Mouse (Mus musculus): ENCODE data around the gene Tuba1c.

Tuba1c gene

DNA sequence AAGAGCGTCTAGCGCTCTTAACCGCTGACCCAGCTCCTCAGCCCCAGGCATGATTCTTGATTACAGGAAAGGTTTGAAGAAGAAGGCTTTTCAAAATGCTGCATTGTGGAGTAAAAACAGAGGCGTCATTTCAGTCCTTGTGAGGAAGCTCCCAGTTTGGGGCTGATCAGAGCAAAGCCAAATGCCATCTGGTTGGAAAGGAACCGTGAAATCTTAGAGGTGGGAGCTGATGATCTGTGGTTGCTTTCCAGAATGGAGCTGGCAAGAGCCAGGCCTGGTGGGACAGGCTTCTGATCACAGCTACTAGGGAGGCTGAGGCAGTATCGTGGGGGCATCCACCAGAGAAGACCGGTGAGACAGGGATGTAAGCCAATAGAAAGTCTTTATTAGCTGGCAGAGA is 32.9 kb upstream of the Tuba1c start:
- DNase-seq: no peak

- no peak for DNase-seq
Observed at GRCm38 (mm10) chr15:98997938-98998774, 31.5 kb upstream of the Tuba1c start.

DNA sequence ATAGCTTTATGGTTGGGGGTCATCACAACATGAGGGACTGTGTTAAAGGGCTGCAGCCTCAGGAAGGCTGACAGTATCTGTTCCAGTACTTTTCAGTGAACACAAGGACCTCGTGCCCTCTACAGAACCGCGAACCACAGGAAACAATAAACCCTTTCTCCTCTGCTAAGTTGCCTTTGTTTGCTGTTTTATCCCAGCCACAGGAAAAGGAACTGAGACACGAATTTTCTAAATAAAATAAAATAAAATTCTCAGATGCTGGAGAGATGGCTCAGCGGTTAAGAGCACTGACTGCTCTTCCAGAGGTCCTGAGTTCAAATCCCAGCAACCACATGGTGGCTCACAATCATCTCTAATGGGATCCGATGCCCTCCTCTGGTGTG is 30.9 kb upstream of the Tuba1c start:
- DNase-seq: no peak

DNA sequence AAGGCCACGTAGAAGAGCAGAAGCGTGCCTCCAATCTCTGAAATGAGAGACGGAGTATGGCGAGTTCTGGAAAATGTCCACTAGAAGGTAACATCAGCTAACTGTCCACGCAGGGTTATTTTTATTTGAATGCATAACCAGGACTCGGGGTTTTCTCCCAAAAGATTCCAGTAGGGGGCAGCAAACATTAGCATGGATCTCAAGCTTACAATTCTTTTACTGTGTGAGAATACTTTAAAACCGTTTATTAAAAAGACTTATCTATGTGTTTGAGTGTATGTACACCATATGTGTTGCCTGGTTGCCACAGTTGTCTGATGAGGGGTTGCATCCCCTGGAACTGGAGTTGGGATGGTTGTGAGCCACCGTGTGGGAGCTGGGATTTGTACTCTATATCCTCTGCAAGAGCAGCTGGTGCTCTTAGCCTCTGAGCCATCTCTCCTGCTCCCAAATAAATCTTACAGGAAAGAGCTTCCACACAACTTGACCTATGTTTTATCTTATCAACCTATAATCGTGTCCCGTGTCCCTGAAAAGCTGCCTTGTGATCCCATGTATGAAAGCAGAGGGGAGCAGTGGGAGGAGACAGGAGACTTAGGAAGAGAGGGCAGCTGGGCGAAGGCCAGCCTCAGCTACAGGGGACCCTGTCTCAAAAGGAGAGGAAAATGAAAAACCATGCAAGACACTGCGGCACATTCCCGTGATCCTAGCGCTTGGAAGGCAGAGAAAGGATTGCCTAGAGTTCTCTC is 29.0 kb upstream of the Tuba1c start:
- peak; percentile 63 for DNase-seq

GRCm38 (mm10) chr15:99001451-99001931 is 28.2 kb upstream of the Tuba1c start:
- DNase-seq: no peak

DNA sequence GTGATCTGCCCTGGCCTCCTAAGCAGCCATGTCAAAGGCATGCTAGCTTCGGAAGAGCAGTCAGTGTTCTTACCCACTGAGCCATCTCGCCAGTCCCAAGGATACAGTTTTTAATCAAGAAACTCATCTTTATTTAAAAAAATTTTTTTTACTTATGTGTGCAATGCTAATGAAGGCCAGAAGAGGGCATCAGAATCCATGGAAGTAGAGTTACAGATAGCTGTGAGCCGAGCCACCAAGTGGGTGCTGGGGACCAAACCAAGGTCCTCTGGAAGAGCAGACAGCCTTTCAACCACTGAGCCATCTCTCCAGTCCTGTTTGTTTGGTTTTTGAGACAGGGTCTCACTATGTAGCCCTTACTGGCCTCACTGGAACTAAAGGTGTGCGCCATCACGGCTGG is 26.1 kb upstream of the Tuba1c start:
- DNase-seq: no peak

DNA sequence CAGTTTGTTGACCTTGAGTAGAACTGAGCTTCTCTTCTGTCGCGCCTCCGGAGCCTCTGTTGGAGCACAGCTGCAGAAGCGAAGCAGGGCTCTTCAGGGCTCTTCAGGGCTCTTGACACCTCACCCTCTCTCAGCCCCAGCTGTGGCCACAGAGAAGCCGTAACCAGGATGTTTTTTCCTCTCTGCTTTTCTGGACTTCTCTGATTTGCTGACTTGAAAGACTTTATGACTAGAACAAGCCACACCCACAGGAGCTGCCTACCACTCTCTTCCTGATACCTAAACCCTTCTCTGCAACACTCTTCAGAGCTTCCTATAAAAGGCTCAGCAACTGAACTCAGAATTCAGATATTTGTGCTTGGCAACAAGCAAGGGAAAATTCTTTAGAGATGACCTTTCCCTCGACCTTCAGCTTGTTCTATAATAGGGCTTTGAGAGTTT is 20.9 kb upstream of the Tuba1c start:
- DNase-seq: no peak

- no peak for DNase-seq
Observed at GRCm38 (mm10) chr15:99010896-99011295, 18.8 kb upstream of the Tuba1c start.

DNA sequence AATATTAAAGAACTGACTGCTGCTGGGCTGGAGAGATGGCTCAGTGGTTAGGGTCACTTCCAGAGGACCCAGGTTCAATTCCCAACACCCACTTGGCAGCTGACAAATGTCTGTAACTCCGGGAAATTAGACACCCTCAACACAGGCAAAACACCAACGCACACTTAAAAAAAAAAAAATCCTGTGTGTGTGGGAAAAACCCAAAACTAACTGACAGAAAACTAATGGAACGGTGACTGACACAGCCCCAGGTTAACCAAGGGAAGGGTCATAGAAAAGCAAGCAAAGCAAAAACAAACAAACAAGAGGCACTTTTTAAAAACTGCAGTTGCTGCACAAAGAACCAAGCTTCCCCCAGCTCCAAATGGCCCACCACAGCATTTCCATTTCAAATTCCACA is 17.7 kb upstream of the Tuba1c start:
- DNase-seq: no peak

- DNase-seq: no peak
Observed at GRCm38 (mm10) chr15:99014496-99015030, 15.1 kb upstream of the Tuba1c start.

DNA sequence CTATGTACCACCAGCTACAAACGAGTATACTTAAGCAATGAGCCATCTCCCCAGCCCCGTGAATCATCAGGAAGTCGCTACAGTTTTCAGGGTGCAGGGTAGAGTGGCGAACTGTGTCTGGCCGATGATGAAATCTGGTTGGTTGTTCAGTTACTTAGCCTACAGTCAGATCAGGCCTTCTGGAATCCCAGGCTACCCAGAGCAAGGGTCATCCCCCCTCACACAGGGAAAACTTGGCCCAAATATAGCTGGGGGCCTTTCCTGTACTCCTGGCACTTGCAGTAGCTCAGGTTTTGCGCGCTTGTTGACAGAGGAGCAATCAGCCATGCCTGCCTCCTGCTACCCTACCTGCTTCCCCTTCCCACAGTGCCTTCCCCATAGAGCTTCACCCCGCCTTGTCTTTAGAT is 12.3 kb upstream of the Tuba1c start:
- no peak for DNase-seq

DNA sequence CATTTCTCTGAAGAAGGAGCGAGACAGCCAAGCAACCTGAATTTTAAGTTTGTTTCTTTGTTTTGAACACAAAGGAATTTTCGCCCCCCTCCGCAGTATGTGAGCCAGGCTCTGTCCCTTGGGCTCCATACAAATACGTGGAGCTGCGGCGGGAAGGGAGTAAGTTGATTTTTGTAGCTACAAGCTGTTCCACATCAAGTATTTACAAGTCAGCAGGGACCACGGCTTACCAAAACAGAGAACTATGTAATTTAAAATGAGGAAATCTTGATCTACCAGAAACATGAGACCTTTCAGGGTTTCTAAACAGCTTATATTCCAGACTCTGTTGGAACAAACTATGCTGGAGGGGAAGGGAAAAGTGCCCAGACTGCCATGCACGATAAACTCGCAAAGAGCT is 11.7 kb upstream of the Tuba1c start:
- no peak for DNase-seq

DNA sequence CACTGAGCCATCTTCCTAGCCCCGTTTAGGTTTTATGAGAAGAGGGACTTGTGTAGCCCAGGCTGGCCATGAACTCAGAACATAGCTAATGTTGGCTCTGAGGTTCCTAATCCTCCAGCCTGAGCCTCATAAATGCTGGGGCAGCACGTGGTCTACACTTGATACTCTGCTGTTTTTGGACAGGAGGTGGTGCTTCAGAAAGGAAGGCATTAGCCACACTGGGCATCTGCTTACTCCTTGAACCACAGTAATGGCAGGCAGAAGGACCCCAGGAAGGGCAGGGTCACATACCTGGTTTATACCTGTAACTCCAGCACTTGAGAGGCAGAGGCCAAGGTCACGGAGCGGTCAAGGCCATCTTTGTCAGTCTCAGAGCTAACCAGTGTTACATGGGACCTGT is 11.1 kb upstream of the Tuba1c start:
- no peak for DNase-seq

DNA sequence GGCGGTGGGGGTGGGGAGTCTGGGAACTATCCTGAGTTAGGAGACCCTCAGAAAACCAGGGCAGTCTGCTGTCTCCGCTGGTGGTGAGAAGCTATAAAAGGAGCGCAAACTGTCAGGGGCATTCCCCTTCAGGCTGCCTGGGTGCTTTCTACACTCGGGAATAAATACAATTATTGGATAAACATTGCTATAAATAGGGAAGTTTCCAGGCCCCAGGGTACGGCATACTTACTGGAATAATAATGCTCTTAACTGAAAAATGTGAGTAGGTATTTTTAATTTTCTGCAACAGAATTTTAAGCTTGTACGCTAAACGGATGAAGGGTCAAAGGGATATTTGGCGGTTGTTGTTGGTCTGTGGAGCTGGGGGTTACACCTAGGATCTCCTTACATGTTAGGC is 10.3 kb upstream of the Tuba1c start:
- DNase-seq: no peak

- no peak for DNase-seq
Observed at GRCm38 (mm10) chr15:99020171-99020570, 9.5 kb upstream of the Tuba1c start.

DNA sequence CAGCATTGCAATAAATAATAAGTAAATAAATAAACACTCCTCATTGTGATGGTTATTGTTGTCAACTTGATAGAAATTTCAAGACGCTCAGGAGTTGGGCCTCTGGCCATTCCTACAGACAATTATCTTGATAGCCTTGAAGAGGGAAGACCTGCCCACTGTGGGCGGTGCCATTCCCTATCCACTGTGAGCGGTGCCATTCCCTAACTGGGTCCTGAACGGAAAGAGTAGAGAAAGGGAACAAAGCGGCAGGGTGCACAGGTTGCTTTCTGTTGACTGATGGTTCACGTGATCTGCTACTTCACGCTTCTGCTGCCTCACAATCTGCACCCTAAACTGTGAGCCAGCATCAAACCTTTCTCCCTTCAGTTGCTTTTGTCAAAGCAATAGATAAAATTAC is 8.4 kb upstream of the Tuba1c start:
- no peak for DNase-seq

DNA sequence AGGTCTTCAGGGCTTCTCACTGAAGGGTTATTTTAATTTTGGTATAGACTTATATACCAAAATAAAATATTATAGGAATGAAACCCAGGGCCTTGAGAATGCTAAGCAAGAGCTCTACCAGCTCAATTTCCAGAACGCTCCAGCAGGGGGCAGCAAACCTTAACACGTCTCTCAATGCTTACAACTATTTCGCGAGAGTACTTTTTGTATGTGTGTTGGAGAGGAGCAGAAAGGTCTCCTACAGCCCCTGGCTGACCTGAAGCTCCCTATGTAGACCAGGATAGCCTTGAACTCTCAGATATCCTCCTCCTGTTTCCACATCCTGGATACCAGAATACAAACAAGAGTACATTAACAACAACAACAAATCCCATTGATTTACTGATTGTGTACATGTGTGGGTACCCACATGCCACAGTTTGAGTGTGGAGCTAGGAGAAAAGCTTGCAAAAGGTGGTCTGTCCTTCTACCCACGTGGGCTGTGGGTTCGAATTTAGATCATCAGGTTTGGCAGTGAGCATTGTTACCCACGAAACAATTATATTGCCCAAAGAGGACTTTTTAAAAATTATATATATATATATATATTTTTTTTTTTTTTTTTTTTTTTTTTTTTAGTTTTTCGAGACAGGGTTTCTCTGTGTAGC is 4.9 kb upstream of the Tuba1c start:
- peak; percentile 71 for DNase-seq

DNA sequence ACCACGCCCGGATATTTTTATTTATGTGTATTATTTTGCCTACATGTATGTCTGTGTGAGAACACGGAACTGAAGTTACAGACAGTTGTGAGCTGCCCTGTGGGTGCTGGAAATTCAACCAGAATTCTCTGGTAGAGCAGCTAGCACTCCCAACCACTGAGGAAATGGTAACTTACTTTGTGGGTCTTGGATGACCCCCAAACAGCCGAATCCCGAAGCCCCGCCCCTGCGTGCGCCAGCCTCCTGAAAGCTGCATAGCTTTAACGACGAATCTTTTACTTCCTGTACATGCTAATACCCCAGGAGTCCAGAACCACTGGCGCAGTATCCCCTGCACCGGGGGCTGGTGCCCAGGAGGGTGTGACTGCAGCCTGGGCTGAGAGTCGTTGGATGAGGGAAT is 4.3 kb upstream of the Tuba1c start:
- no peak for DNase-seq

- DNase-seq: no peak
Observed at GRCm38 (mm10) chr15:99026259-99026658, 3.4 kb upstream of the Tuba1c start.

GRCm38 (mm10) chr15:99027116-99027515 is 2.6 kb upstream of the Tuba1c start:
- no peak for DNase-seq

- DNase-seq: no peak
Observed at GRCm38 (mm10) chr15:99028874-99029458, 725 bp upstream of the Tuba1c start.

DNA sequence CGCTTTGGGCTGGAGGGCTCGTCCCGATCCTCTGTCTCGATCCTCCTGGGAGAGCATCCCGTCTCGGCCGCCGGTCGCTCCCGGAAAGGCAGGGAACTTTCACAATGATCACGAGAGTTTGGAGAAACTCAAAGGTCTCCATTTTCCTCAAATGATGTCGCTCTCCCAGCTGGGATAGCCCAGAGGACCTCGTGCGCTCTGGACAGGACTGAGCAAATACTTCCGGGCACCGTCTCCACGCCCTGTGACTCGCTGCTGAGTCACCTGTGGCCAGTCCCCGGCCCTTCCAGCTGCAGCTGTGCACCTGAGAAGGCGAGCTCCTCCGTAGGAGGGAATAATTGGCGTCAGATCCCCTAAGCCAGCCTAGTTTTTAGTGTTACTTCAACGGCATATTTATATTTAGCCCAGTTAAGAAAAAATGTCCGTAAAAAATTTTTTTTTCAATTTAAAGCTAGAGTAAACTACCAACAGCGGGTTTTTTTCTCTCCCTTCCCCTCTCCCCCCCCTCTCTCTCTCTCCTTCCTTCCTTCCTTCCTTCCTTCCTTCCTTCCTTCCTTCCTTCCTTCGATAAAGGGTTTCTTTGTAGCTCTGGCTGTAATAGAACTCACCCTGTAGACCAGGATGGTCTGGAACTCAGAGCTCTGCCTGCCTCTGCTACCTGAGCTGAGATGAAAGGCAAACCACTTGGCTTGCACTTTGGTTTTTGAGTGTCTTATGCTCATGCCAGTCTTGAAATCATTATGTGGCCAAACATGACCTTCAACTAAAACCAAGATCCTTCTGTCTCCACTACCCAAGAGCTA is 1.1 kb downstream of the Tuba1c start:
- no peak for DNase-seq
